Mouse (Mus musculus) cerebellum, adult 2 months (tissue): ENCODE results near the gene Pde3b.

Experiments
- CTCF ChIP-seq: fragments of 200-500 bp; IDR thresholded peaks from 2 replicates; pipeline ENCODE4 v1.5.1; 2011; ENCODE audit warnings: low read depth, mild to moderate bottlenecking, control low read depth, low read length, moderate library complexity, borderline replicate concordance; ENCODE audit not compliant: insufficient read depth
- POLR2A ChIP-seq: fragments of 200-500 bp; IDR thresholded peaks from 2 replicates; pipeline ENCODE4 v1.6.1; 2011; ENCODE audit warnings: low read length, control low read depth, borderline replicate concordance; ENCODE audit not compliant: insufficient read depth

DNA sequence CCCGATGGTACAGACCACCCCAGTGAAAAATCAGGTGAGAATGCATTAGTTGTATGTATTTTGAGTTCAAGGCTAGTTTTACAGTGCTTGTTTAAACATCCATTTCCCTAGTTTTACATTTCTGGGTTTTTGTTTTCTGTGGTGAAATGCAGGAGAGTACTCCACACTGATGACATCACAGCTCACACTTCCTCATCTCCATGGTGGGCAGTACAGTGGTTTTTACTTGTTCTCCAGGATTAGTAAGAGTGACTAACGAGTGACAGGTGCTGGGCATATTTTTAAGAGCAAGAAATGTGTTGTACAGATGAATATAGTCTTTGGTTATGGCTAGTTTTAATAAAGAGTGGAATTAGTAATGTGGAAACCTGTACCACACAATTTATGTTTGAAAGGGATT is 93.8 kb downstream of the Pde3b start:
- no peak for TF ChIP-seq CTCF
- TF ChIP-seq POLR2A = no peak
